Mouse (Mus musculus) kidney, adult 2 months (tissue): Measurements from ENCODE around the gene Kdm4d.

ENCODE experiments used
- CTCF ChIP-seq: fragments of 200-500 bp; conservative IDR thresholded peaks from 2 replicates; pipeline ENCODE4 v1.5.1; 2011; ENCODE audit warnings: low read depth, mild to moderate bottlenecking, control low read depth, low read length, moderate library complexity, mixed read lengths; ENCODE audit not compliant: insufficient read depth, insufficient read length
- POLR2A ChIP-seq: fragments of 200-500 bp; IDR thresholded peaks from one replicate; pipeline ENCODE4 v1.6.1; 2011; ENCODE audit warnings: low read depth, low read length, control low read depth

- no peak for TF ChIP-seq CTCF
- no peak for TF ChIP-seq POLR2A
Measured at GRCm38 (mm10) chr9:14520971-14521670, 20.8 kb upstream of the Kdm4d start.
